ENCODE assay signal across 1 mouse cellular context in genomic region chr5:113736522-113737164, GRCm38 (mm10).
TF ChIP-seq lines count a peak whose summit lies in the region.

No protein-coding gene starts in this region.

TF ChIP-seq in CH12.LX, 34 proteins besides CTCF, POLR2A, EP300 and RAD21 (continued from another document):
- TF ChIP-seq TBP (conservative IDR thresholded peaks at IDR 0.05; ENCODE audit: low read depth, low read length) (no peak), JUND (conservative IDR thresholded peaks at IDR 0.05; ENCODE audit: low read depth, low read length) (no peak), ZMIZ1 (IDR thresholded peaks at IDR 0.05; ENCODE audit: low read depth, low read length) (no peak), UBTF (IDR thresholded peaks at IDR 0.05; ENCODE audit: low read depth, low read length) (no peak), KAT2A (IDR thresholded peaks at IDR 0.05; ENCODE audit: insufficient replicate concordance, low read length) (no peak), CHD1 (IDR thresholded peaks at IDR 0.05; ENCODE audit: low read depth, low read length) (no peak), ZC3H11A (IDR thresholded peaks at IDR 0.05; ENCODE audit: low read depth, low read length) (no peak), ELF1 (IDR thresholded peaks at IDR 0.05; ENCODE audit: low read depth, low read length) (no peak)
